Mouse (Mus musculus) testis, adult 2 months (tissue): ENCODE measurements around the gene Rsph9. TPM values are rescaled to one million over a fixed set of nuclear protein-coding genes. Genes with fewer than 3 reads are reported as not detected.

Source experiments
- H3K27ac ChIP-seq: fragments of 200-500 bp; 2 replicates; pipeline ENCODE4 v1.5.1; 2012; ENCODE audit warnings: low read depth, low read length; ENCODE audit not compliant: control insufficient read depth, insufficient read depth
- H3K27me3 ChIP-seq: fragments of 200-500 bp; 2 replicates; pipeline ENCODE4 v1.6.1; 2012; ENCODE audit warnings: mild to moderate bottlenecking, low read length, moderate library complexity; ENCODE audit not compliant: control insufficient read depth, insufficient read depth
- H3K36me3 ChIP-seq: fragments of 200-500 bp; 2 replicates; pipeline ENCODE4 v1.6.1; 2012; ENCODE audit warnings: mild to moderate bottlenecking, low read length; ENCODE audit not compliant: control insufficient read depth, insufficient read depth
- H3K4me1 ChIP-seq: fragments of 200-500 bp; 2 replicates; pipeline ENCODE4 v1.6.1; 2012; ENCODE audit warnings: low read length; ENCODE audit not compliant: control insufficient read depth, insufficient read depth
- H3K4me3 ChIP-seq: fragments of 200-500 bp; 2 replicates; pipeline ENCODE4 v1.5.1; 2012; ENCODE audit warnings: low read depth, mild to moderate bottlenecking, low read length, moderate library complexity, mixed read lengths; ENCODE audit not compliant: control insufficient read depth
- CTCF ChIP-seq: fragments of 200-500 bp; IDR thresholded peaks from 2 replicates; pipeline ENCODE4 v1.5.1; 2012; ENCODE audit warnings: low read depth, mild to moderate bottlenecking, inconsistent platforms, low read length, moderate library complexity; ENCODE audit not compliant: control insufficient read depth, insufficient read depth, insufficient replicate concordance
- POLR2A ChIP-seq: fragments of 200-500 bp; IDR thresholded peaks from 2 replicates; pipeline ENCODE4 v1.6.1; 2012; ENCODE audit warnings: low read depth, mild to moderate bottlenecking, inconsistent platforms, low read length, moderate library complexity; ENCODE audit not compliant: control insufficient read depth
- polyA plus RNA-seq: library from polyadenylated mRNA; depleted of rRNA; stranded (reverse); fragments of >200 nt; gene quantifications from 2 replicates; pipeline ENCODE4 v1.2.3, GENCODE M21; 2012; rRNA removed

The Rsph9 gene
- polyA plus RNA-seq, 1 experiment: 240 TPM

DNA sequence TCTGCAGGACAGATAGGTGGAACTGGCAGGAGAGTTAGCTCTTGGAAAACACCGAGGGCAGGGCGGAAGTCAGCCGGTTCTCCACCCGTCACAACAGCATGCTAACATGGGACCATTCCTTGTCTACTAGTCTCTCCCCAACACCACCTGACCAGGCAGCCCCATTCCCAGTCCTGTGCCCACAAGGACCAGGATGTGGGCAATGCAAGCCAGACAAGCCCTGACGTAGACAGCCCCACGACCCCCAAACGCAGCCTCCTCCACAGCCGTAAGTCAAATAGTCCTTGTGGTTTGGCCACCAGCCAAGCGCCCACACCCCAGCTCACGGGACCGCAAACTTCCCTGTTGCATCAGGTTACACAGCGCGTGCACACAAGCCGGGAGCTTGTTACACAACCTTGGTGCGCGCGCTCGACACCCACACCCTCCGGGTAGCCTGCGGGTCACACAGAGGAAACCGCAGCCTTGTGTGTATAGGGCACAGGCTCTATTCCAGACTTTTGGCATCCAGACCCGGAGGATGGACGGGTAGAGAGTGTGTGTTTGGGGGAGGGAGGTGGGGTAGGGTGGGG lies 70.2 kb downstream of the Rsph9 start:
- no peak overlapping the region for H3K27ac ChIP-seq
- H3K27me3 ChIP-seq: no peaks in the 10 kb centered on the region
- H3K4me3 ChIP-seq: no peak overlapping the region
- no peaks in the 10 kb centered on the region for H3K36me3 ChIP-seq
- no peak for TF ChIP-seq POLR2A
- no peak for TF ChIP-seq CTCF
- peaks cover 4% of the 10 kb centered on the region for H3K4me1 ChIP-seq

Other genes starting within 250 kb of the Rsph9 start
- 13.2 and 13.5 TPM in 2 replicates for gene Vegfa, start 111.8 kb downstream of the Rsph9 start, polyA plus RNA-seq
- gene Mrps18a, start 33.2 kb downstream of the Rsph9 start, polyA plus RNA-seq: 74.0 and 89.6 TPM in 2 replicates
- gene Mad2l1bp, start 9.3 kb upstream of the Rsph9 start, polyA plus RNA-seq: 23.7 and 24.5 TPM in 2 replicates
- gene Gtpbp2, start 16.8 kb upstream of the Rsph9 start, polyA plus RNA-seq: 149 and 155 TPM in 2 replicates
- gene Polh, start 58.4 kb upstream of the Rsph9 start, polyA plus RNA-seq: 8.1 and 8.7 TPM in 2 replicates
- 25.1 and 26.4 TPM in 2 replicates for gene Xpo5, start 58.6 kb upstream of the Rsph9 start, polyA plus RNA-seq
- 57.5 and 68.8 TPM in 2 replicates for gene Polr1c, start 103.8 kb upstream of the Rsph9 start, polyA plus RNA-seq
- gene Yipf3, start 103.9 kb upstream of the Rsph9 start, polyA plus RNA-seq: 67.9 and 75.4 TPM in 2 replicates
- 106 and 120 TPM in 2 replicates for gene Lrrc73, start 109.3 kb upstream of the Rsph9 start, polyA plus RNA-seq
- 33.1 and 39.0 TPM in 2 replicates for gene Tjap1, start 138.8 kb upstream of the Rsph9 start, polyA plus RNA-seq
- gene Dlk2, start 153.2 kb upstream of the Rsph9 start, polyA plus RNA-seq: 0.38 and 0.97 TPM in 2 replicates
- 8.8 and 8.9 TPM in 2 replicates for gene Abcc10, start 184.1 kb upstream of the Rsph9 start, polyA plus RNA-seq
- gene Zfp318, start 239.5 kb upstream of the Rsph9 start, polyA plus RNA-seq: 71.7 and 73.7 TPM in 2 replicates